Mouse (Mus musculus): ENCODE measurements around the gene Irf4. TPM values are rescaled to one million over a fixed set of nuclear protein-coding genes. Genes with fewer than 3 reads are reported as not detected.

Gene Irf4
- polyA plus RNA-seq, 1 experiment from 2014 or later, result 0.06 TPM

- Histone ChIP-seq H3K36me3 (ENCODE audit: control insufficient read depth, insufficient read depth, low read length) (no peaks in the 10 kb centered on the region), H3K27ac (ENCODE audit: low read depth, low read length) (no peak overlapping the region), H3K4me3 (ENCODE audit: low read depth, low read length) (no peak overlapping the region), H3K9me3 (ENCODE audit: control insufficient read depth, low read length) (no peaks in the 10 kb centered on the region), H3K9ac (ENCODE audit: low read depth, low read length) (no peak overlapping the region), H3K4me1 (replicated peaks; ENCODE audit: control insufficient read depth, insufficient read depth, low read length) (no peaks in the 10 kb centered on the region), H3K27me3 (ENCODE audit: control insufficient read depth, insufficient read depth, low read length) (no peaks in the 10 kb centered on the region), H3K4me2 (replicated peaks; ENCODE audit: low read depth, low read length) (no peak overlapping the region)
- WGBS, result 87% methylated on average over 4 of the region's 4 CpGs
- no peak for DNase-seq (ENCODE audit: low spot score)
- ATAC-seq (ENCODE audit: low FRiP score), result no peak
Measured at GRCm38 (mm10) chr13:30715573-30715972, 33.5 kb upstream of the Irf4 start.

- H3K9ac ChIP-seq (ENCODE audit: low read depth, low read length), result no peak overlapping the region
- H3K4me3 ChIP-seq (ENCODE audit: low read depth, low read length), result no peak overlapping the region
- WGBS, result 78% methylated on average over 5 of the region's 5 CpGs
- no peaks in the 10 kb centered on the region for H3K4me1 ChIP-seq (replicated peaks; ENCODE audit: control insufficient read depth, insufficient read depth, low read length)
- no peak overlapping the region for H3K27ac ChIP-seq (ENCODE audit: low read depth, low read length)
- ATAC-seq (ENCODE audit: low FRiP score) (no peak), DNase-seq (ENCODE audit: low spot score) (no peak)
- H3K27me3 ChIP-seq (ENCODE audit: control insufficient read depth, insufficient read depth, low read length), result no peaks in the 10 kb centered on the region
- H3K9me3 ChIP-seq (ENCODE audit: control insufficient read depth, low read length), result no peaks in the 10 kb centered on the region
- no peaks in the 10 kb centered on the region for H3K36me3 ChIP-seq (ENCODE audit: control insufficient read depth, insufficient read depth, low read length)
- no peak overlapping the region for H3K4me2 ChIP-seq (replicated peaks; ENCODE audit: low read depth, low read length)
Measured at GRCm38 (mm10) chr13:30716611-30717010, 32.4 kb upstream of the Irf4 start.

GRCm38 (mm10) chr13:30722601-30723000 is 26.4 kb upstream of the Irf4 start:
- ATAC-seq (ENCODE audit: low FRiP score), result peak; percentile 33; the same call in 1 of the 2 replicates
- H3K27me3 ChIP-seq (ENCODE audit: control insufficient read depth, insufficient read depth, low read length), result no peaks in the 10 kb centered on the region
- no peaks in the 10 kb centered on the region for H3K36me3 ChIP-seq (ENCODE audit: control insufficient read depth, insufficient read depth, low read length)
- H3K9ac ChIP-seq (ENCODE audit: low read depth, low read length), result no peak overlapping the region
- no peaks in the 10 kb centered on the region for H3K9me3 ChIP-seq (ENCODE audit: control insufficient read depth, low read length)
- H3K4me2 ChIP-seq (replicated peaks; ENCODE audit: low read depth, low read length), result no peak overlapping the region
- DNase-seq (ENCODE audit: low spot score), result peak; percentile 49
- 13% methylated on average over 7 of the region's 7 CpGs for WGBS
- no peak overlapping the region for H3K4me3 ChIP-seq (ENCODE audit: low read depth, low read length)
- H3K4me1 ChIP-seq (replicated peaks; ENCODE audit: control insufficient read depth, insufficient read depth, low read length), result no peaks in the 10 kb centered on the region; the same call in 1 of the 2 replicates
- 0 out of 2 replicates have a peak overlapping the region, but pooled peaks have one; percentile 27 for H3K27ac ChIP-seq (ENCODE audit: low read depth, low read length)

GRCm38 (mm10) chr13:30723258-30723657 is 25.8 kb upstream of the Irf4 start:
- Histone ChIP-seq H3K4me1 (replicated peaks; ENCODE audit: control insufficient read depth, insufficient read depth, low read length) (no peaks in the 10 kb centered on the region; the same call in 1 of the 2 replicates), H3K36me3 (ENCODE audit: control insufficient read depth, insufficient read depth, low read length) (no peaks in the 10 kb centered on the region), H3K27me3 (ENCODE audit: control insufficient read depth, insufficient read depth, low read length) (no peaks in the 10 kb centered on the region), H3K4me2 (replicated peaks; ENCODE audit: low read depth, low read length) (no peak overlapping the region), H3K4me3 (ENCODE audit: low read depth, low read length) (no peak overlapping the region), H3K9ac (ENCODE audit: low read depth, low read length) (no peak overlapping the region), H3K27ac (ENCODE audit: low read depth, low read length) (no peak overlapping the region), H3K9me3 (ENCODE audit: control insufficient read depth, low read length) (no peaks in the 10 kb centered on the region)
- 60% methylated on average over 5 of the region's 5 CpGs for WGBS
- DNase-seq (ENCODE audit: low spot score), result no peak
- ATAC-seq (ENCODE audit: low FRiP score), result no peak

- ATAC-seq (ENCODE audit: low FRiP score) (no peak), DNase-seq (ENCODE audit: low spot score) (no peak)
- 61% methylated on average over 8 of the region's 8 CpGs for WGBS
- Histone ChIP-seq H3K9me3 (ENCODE audit: control insufficient read depth, low read length) (no peaks in the 10 kb centered on the region), H3K27me3 (ENCODE audit: control insufficient read depth, insufficient read depth, low read length) (no peaks in the 10 kb centered on the region), H3K9ac (ENCODE audit: low read depth, low read length) (no peak overlapping the region), H3K4me1 (replicated peaks; ENCODE audit: control insufficient read depth, insufficient read depth, low read length) (no peaks in the 10 kb centered on the region; the same call in 1 of the 2 replicates), H3K4me3 (ENCODE audit: low read depth, low read length) (no peak overlapping the region), H3K27ac (ENCODE audit: low read depth, low read length) (no peak overlapping the region), H3K4me2 (replicated peaks; ENCODE audit: low read depth, low read length) (no peak overlapping the region), H3K36me3 (ENCODE audit: control insufficient read depth, insufficient read depth, low read length) (no peaks in the 10 kb centered on the region)
Measured at GRCm38 (mm10) chr13:30723858-30724257, 25.2 kb upstream of the Irf4 start.

- H3K4me1 ChIP-seq (replicated peaks; ENCODE audit: control insufficient read depth, insufficient read depth, low read length), result no peaks in the 10 kb centered on the region; the same call in 1 of the 2 replicates
- WGBS, result 26% methylated on average over 7 of the region's 7 CpGs
- no peak overlapping the region for H3K9ac ChIP-seq (ENCODE audit: low read depth, low read length)
Measured at GRCm38 (mm10) chr13:30724691-30725271, 24.2 kb upstream of the Irf4 start.

DNA sequence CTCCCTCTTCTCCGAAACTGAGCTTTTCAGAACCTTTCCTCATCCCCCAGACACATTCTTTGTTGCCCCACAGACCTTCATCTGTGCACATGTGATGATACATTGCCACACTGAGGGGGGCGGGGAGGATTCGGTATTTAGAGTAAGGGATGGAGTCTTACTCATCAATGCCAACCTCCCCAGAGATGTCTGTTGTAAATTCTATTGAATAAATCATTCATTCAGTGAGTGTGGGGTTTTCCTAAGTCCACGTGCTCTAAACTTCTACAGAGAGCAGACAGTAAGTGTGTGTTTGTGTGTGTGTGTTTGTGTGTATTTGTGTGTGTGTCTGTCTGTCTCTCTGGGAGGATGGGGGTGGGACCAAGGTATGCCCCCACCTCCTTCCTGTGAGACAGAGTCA is 22.1 kb upstream of the Irf4 start:
- no peaks in the 10 kb centered on the region for H3K36me3 ChIP-seq (ENCODE audit: control insufficient read depth, insufficient read depth, low read length)
- 88% methylated on average over 4 of the region's 4 CpGs for WGBS
- no peak overlapping the region for H3K27ac ChIP-seq (ENCODE audit: low read depth, low read length)
- H3K4me1 ChIP-seq (replicated peaks; ENCODE audit: control insufficient read depth, insufficient read depth, low read length), result no peaks in the 10 kb centered on the region; the same call in 1 of the 2 replicates
- DNase-seq (ENCODE audit: low spot score) (no peak), ATAC-seq (ENCODE audit: low FRiP score) (no peak)
- H3K4me2 ChIP-seq (replicated peaks; ENCODE audit: low read depth, low read length), result no peak overlapping the region
- no peak overlapping the region for H3K9ac ChIP-seq (ENCODE audit: low read depth, low read length)
- no peak overlapping the region for H3K4me3 ChIP-seq (ENCODE audit: low read depth, low read length)
- no peaks in the 10 kb centered on the region for H3K9me3 ChIP-seq (ENCODE audit: control insufficient read depth, low read length)
- H3K27me3 ChIP-seq (ENCODE audit: control insufficient read depth, insufficient read depth, low read length), result no peaks in the 10 kb centered on the region

More at GRCm38 (mm10) chr13:30724691-30725271, 24.2 kb upstream of the Irf4 start:
- no peaks in the 10 kb centered on the region for H3K36me3 ChIP-seq (ENCODE audit: control insufficient read depth, insufficient read depth, low read length)
- H3K27ac ChIP-seq (ENCODE audit: low read depth, low read length), result no peak overlapping the region
- no peak for DNase-seq (ENCODE audit: low spot score)
- no peaks in the 10 kb centered on the region for H3K27me3 ChIP-seq (ENCODE audit: control insufficient read depth, insufficient read depth, low read length)
- ATAC-seq (ENCODE audit: low FRiP score), result no peak
- H3K4me3 ChIP-seq (ENCODE audit: low read depth, low read length), result no peak overlapping the region
- no peaks in the 10 kb centered on the region for H3K9me3 ChIP-seq (ENCODE audit: control insufficient read depth, low read length)
- H3K4me2 ChIP-seq (replicated peaks; ENCODE audit: low read depth, low read length), result no peak overlapping the region

- Histone ChIP-seq H3K27ac (ENCODE audit: low read depth, low read length) (no peak overlapping the region), H3K9ac (ENCODE audit: low read depth, low read length) (no peak overlapping the region), H3K4me1 (replicated peaks; ENCODE audit: control insufficient read depth, insufficient read depth, low read length) (no peaks in the 10 kb centered on the region), H3K27me3 (ENCODE audit: control insufficient read depth, insufficient read depth, low read length) (no peaks in the 10 kb centered on the region), H3K4me3 (ENCODE audit: low read depth, low read length) (no peak overlapping the region), H3K9me3 (ENCODE audit: control insufficient read depth, low read length) (no peaks in the 10 kb centered on the region), H3K36me3 (ENCODE audit: control insufficient read depth, insufficient read depth, low read length) (no peaks in the 10 kb centered on the region), H3K4me2 (replicated peaks; ENCODE audit: low read depth, low read length) (no peak overlapping the region)
- no peak for ATAC-seq (ENCODE audit: low FRiP score)
- no peak for DNase-seq (ENCODE audit: low spot score)
- WGBS, result 92% methylated on average over 7 of the region's 7 CpGs
Measured at GRCm38 (mm10) chr13:30728155-30728554, 20.9 kb upstream of the Irf4 start.

DNA sequence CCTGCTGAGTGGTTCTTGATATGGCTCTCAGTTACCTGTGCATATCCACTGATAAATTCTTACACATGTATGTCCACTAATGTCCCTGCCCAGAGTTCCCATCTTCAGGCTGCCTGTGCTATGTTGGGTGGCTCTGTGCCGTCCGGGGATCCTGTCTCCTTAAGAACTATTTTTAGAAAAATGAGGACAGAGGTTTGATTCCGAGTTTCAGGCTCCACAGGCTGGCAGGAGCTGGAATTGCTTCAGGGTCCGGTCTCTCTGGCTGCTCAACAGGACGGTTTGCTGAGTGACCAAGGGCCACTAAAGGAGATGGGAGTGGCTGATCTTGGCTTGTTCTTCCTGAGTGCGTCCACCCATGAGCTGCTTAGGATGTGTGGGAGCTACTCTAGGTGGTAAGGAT is 19.8 kb upstream of the Irf4 start:
- Histone ChIP-seq H3K4me2 (replicated peaks; ENCODE audit: low read depth, low read length) (no peak overlapping the region), H3K9ac (ENCODE audit: low read depth, low read length) (no peak overlapping the region), H3K4me3 (ENCODE audit: low read depth, low read length) (no peak overlapping the region), H3K27ac (ENCODE audit: low read depth, low read length) (no peak overlapping the region), H3K36me3 (ENCODE audit: control insufficient read depth, insufficient read depth, low read length) (no peaks in the 10 kb centered on the region), H3K9me3 (ENCODE audit: control insufficient read depth, low read length) (no peaks in the 10 kb centered on the region), H3K27me3 (ENCODE audit: control insufficient read depth, insufficient read depth, low read length) (no peaks in the 10 kb centered on the region), H3K4me1 (replicated peaks; ENCODE audit: control insufficient read depth, insufficient read depth, low read length) (no peaks in the 10 kb centered on the region)
- WGBS, result 71% methylated on average over 6 of the region's 6 CpGs
- ATAC-seq (ENCODE audit: low FRiP score) (no peak), DNase-seq (ENCODE audit: low spot score) (no peak)
